Mouse (Mus musculus): Measurements from ENCODE around the gene Cldn34c4. TPM values are rescaled to one million over a fixed set of nuclear protein-coding genes. Genes with fewer than 3 reads are reported as not detected.

Gene Cldn34c4
- polyA plus RNA-seq (2015; fragmentation: Nextera tagmentation; extraction: Ambion mirVana) = not detected in 2 replicates

DNA sequence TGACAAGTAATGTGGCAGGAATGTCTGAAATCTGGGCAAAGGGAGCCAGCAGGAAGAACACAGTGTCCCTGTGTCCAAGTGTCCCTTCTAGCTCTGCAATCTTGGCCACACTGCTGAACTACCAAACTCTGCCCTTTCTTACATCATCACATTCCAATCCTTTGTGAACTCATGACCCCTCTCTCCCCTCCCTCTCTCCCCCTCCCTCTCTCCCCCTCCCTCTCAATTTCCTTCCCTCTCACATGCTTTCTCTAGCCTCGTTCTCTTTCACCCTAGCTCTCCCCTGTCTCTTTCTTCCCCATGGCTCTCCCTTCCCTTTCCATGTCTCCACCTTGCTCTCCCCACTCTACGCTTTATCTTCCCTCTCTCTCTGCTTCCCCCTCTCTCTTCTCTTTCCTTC, at the start of gene Cldn34c4:
Gene Cldn34c4 (minus strand): TSS at position 101 of the 400 bp plus-strand sequence.
- Histone ChIP-seq H3K9me3 (replicated peaks) (no peaks in the 10 kb centered on the region), H3K9ac (no peak within 1 kb of the TSS), H3K4me1 (replicated peaks) (no peaks in the 10 kb centered on the region), H3K27me3 (no peaks in the 10 kb centered on the region), H3K36me3 (replicated peaks) (no peaks in the 10 kb centered on the region), H3K27ac (replicated peaks) (no peak within 1 kb of the TSS), H3K4me2 (no peak within 1 kb of the TSS), H3K4me3 (replicated peaks) (no peak within 1 kb of the TSS)
- WGBS (ENCODE audit: insufficient replicate concordance) = 36% methylated on average over 2 of the region's 2 CpGs
- ATAC-seq (ENCODE audit: insufficient read depth) = no peak

DNA sequence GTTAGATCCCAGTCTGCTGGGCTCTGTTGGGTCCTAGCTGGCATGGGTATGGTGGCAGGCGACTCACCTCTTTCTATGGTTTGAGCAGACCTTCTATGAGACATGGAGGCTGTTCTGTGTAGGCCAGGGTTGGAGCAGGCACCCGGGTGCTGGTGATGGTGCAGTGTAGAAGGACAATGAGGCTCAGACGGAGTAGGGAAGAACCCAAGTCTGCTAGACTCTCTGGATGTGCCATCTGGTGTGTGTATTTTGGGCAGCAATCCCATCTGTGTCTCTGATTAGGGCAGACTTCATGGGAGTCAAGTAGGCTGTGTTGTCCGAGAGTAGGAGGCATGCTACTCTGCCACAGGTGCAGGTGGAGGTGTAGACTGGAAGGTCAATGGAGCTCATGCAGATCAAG, 10.7 kb upstream of the Cldn34c4 start:
- Histone ChIP-seq H3K36me3 (replicated peaks) (no peaks in the 10 kb centered on the region), H3K27me3 (no peaks in the 10 kb centered on the region), H3K4me1 (replicated peaks) (no peaks in the 10 kb centered on the region), H3K4me3 (replicated peaks) (no peak overlapping the region), H3K4me2 (no peak overlapping the region), H3K9ac (no peak overlapping the region), H3K27ac (replicated peaks) (no peak overlapping the region), H3K9me3 (replicated peaks) (no peaks in the 10 kb centered on the region)
- ATAC-seq (ENCODE audit: insufficient read depth) = no peak
- 41% methylated on average over 4 of the region's 4 CpGs for whole genome bisulfite sequencing (ENCODE audit: insufficient replicate concordance)

All from liver, embryonic 15.5 days (tissue).